Mouse (Mus musculus) embryonic facial prominence, embryonic 15.5 days (tissue): Measurements from ENCODE around the gene Anln. TPM values are rescaled to one million over a fixed set of nuclear protein-coding genes. Genes with fewer than 3 reads are reported as not detected.

Experiments used
- ATAC-seq: fragments of 200-750 bp; cut with Nextera tagmentation; 2 replicates; pipeline ENCODE4 v1.8.0; 2017; ENCODE audit warnings: low read depth, moderate TSS enrichment; ENCODE audit not compliant: insufficient number of reproducible peaks, low FRiP score, low TSS enrichment
- H3K27ac ChIP-seq: fragments of 300-500 bp; sonication (generic); replicated peaks from 2 replicates; pipeline ENCODE4 v1.5.1; 2015; ENCODE audit warnings: mild to moderate bottlenecking, inconsistent platforms
- H3K27me3 ChIP-seq: fragments of 300-500 bp; sonication (generic); 2 replicates; pipeline ENCODE4 v1.6.1; 2015; ENCODE audit warnings: inconsistent platforms
- H3K36me3 ChIP-seq: fragments of 300-500 bp; sonication (generic); 2 replicates; pipeline ENCODE4 v1.6.1; 2015; ENCODE audit warnings: mild to moderate bottlenecking, inconsistent platforms
- H3K4me1 ChIP-seq: fragments of 300-500 bp; sonication (generic); 2 replicates; pipeline ENCODE4 v1.6.1; 2015; ENCODE audit warnings: inconsistent platforms
- H3K4me2 ChIP-seq: fragments of 300-500 bp; sonication (generic); replicated peaks from 2 replicates; pipeline ENCODE4 v1.6.1; 2015; ENCODE audit warnings: mild to moderate bottlenecking, inconsistent platforms
- H3K4me3 ChIP-seq: fragments of 300-500 bp; sonication (generic); replicated peaks from 2 replicates; pipeline ENCODE4 v1.5.1; 2015; ENCODE audit warnings: mild to moderate bottlenecking, inconsistent platforms
- H3K9ac ChIP-seq: fragments of 300-500 bp; sonication (generic); 2 replicates; pipeline ENCODE4 v1.6.1; 2015; ENCODE audit warnings: inconsistent platforms
- H3K9me3 ChIP-seq: fragments of 300-500 bp; sonication (generic); replicated peaks from 2 replicates; pipeline ENCODE4 v1.6.1; 2016; ENCODE audit warnings: inconsistent platforms
- WGBS: fragments of 180-500 bp; shearing (Covaris S2); methylation state at CpG from one replicate; pipeline ENCODE4 v1.1.7; 2015; 5-methylcytosine and 5-hydroxymethylcytosine counted together
- polyA plus RNA-seq: library from polyadenylated mRNA; unstranded; fragments of >200 nt; fragmentation: Nextera tagmentation; extraction: Ambion mirVana; gene quantifications from 2 replicates; pipeline ENCODE4 v1.2.1, GENCODE M21; 2015

Gene Anln
- polyA plus RNA-seq: 30.2 and 35.7 TPM in 2 replicates

DNA sequence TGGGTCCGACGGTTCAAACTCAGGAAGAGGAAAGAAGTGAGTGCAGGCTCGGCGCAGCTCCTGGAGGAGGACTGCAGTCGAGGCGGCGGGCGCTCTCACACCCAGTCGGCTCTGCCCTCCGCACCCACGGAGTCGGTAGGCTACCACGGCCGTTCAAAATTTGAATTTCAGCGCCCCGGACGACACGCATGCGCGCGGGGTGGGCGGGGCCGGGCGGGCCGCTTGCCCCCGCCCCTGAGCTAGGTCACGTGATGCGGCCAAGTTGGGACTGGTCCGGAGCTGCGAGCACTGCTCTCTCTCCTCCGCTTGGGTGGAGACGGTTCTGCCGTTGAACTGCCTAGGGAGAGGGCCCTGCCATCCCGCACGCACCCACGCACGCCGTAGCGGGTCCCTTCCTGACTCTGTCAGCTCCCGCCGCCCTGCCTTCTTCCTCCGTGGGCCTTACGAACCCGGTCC, at the start of gene Anln:
Gene Anln (minus strand): TSS at position 168 of the 456 bp plus-strand sequence.
- no peaks in the 10 kb centered on the region for H3K27me3 ChIP-seq
- H3K9ac ChIP-seq: peak within 1 kb of the TSS; percentile 82
- ATAC-seq: peak; percentile 97
- peak within 1 kb of the TSS; percentile 86 for H3K4me3 ChIP-seq
- under 1% methylated on average over 43 of the region's 44 CpGs for WGBS
- peaks cover 19% of the 10 kb centered on the region; the same call in 1 of the 2 replicates for H3K4me1 ChIP-seq
- peak within 1 kb of the TSS; percentile 69 for H3K4me2 ChIP-seq
- H3K27ac ChIP-seq: peak within 1 kb of the TSS; percentile 90
- H3K36me3 ChIP-seq: no peaks in the 10 kb centered on the region
- no peaks in the 10 kb centered on the region for H3K9me3 ChIP-seq

DNA sequence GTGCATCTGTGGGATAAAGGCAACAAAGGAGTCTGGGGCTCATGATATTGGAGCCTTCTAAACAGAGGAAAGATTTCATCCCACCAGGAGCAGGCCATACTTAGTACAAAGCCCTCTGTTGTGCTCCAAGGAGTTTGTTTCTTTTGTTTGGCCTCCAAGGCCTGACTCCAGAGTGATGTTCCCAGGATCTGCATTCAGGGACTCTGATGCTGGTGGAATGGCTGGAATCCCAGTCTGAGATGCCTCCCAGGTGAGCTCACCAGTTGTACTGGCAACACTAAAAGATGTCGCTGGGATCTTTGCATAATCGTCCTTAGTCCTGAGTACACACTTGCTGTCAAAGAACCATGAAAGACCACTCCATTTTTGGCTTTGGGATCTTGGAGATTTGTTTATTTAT, 45.1 kb upstream of the Anln start:
- Histone ChIP-seq H3K4me3 (no peak overlapping the region), H3K9ac (no peak overlapping the region), H3K4me1 (peaks cover 10% of the 10 kb centered on the region), H3K27me3 (no peaks in the 10 kb centered on the region), H3K4me2 (no peak overlapping the region), H3K9me3 (no peaks in the 10 kb centered on the region), H3K36me3 (peaks cover 5% of the 10 kb centered on the region; the same call in 1 of the 2 replicates), H3K27ac (no peak overlapping the region)
- ATAC-seq: no peak
- 91% methylated on average over 2 of the region's 2 CpGs for WGBS

DNA sequence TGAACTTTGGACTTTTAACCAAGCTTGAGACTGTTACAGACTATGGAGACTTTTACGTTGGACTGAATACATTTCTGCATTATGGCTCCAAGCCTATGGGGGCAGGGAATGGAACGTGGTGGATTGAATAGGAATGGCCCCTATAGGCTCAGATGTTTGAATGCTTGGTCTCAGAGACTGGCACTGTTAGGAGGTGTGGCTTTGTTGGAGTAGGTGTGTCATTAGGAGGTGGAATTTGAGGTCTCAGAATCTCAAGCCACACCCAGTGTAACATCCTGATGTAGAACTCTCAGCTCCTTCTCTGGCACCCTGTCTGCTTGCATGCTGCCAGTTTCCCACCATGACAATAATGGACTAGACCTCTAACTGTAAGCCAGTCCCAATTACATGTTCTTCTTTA, 44.2 kb upstream of the Anln start:
- no peak for ATAC-seq
- no peak overlapping the region for H3K9ac ChIP-seq
- H3K4me2 ChIP-seq: no peak overlapping the region
- peaks cover 18% of the 10 kb centered on the region for H3K4me1 ChIP-seq
- no peak overlapping the region for H3K27ac ChIP-seq
- H3K9me3 ChIP-seq: no peaks in the 10 kb centered on the region
- no peak overlapping the region for H3K4me3 ChIP-seq
- 85% methylated on average over 2 of the region's 2 CpGs for WGBS
- H3K36me3 ChIP-seq: peaks cover 5% of the 10 kb centered on the region; the same call in 1 of the 2 replicates
- no peaks in the 10 kb centered on the region for H3K27me3 ChIP-seq

DNA sequence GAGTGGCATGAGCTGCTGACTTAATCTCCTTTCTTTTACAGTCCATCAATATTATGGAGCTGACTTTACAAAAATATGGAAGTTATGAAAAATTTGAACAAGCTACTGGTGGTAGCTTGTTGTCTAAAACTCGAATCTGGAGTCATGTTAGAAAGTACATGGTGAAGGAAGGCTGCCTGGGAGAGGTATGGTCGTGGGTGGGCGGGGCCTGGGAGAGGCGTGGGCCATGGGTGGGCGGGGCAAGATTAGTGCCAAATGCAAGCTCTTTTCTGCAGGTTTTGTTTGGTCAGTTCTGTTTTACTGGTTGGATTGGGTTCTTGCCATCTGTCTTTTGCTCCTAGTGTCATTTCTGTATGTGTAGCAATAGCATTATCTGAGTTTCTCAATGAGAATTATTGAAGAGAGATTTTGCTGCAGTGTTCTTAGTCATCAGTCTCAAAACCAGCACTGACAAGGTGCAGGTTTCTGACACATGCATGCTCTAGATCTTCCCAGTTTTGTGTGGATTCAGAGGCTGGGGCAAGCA, 41.4 kb upstream of the Anln start:
- Histone ChIP-seq H3K4me2 (peak overlapping the region; percentile 34; the same call in 1 of the 2 replicates), H3K27ac (no peak overlapping the region)
- 17% methylated on average over 5 of the region's 5 CpGs for WGBS

DNA sequence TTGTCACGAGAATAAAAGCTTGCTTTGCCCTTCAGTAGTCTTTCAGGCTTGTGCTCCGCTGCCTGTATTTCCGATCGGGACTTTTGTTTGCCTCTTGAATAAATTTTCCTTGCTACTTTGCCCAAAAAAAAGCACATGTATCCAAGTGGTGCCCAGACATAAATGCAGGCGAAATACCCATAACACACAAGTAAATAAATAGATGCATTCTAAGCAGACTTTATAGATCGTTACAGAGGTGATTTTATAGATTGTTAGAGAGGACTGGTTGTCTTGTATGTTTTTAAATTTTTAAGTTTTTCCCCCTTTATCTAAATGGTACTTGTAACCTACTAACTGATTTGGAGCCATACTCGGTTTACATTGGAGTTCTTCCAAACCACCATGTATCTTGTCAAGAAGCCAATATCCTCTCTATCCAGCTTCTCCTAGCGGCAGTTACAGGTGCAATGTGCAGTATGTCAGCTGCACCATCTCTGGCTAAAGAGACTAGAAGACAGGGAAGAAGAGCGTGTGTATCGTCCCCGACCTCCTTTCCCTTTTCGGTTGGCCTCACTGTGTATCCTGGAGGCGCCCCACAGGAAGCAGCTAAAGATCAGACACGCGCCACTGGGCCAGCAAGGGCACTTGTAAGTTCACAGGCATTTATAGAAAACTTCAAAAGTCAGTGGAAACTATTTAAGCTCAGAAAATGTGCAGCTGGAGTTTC, 40.7 kb upstream of the Anln start:
- 29% methylated on average over 15 of the region's 15 CpGs for WGBS
- ATAC-seq: no peak

More for the DNA sequence above, 41.4 kb upstream of the Anln start:
- Histone ChIP-seq H3K9me3 (no peaks in the 10 kb centered on the region), H3K4me1 (peaks cover 18% of the 10 kb centered on the region), H3K4me3 (no peak overlapping the region), H3K27me3 (no peaks in the 10 kb centered on the region), H3K36me3 (peaks cover 5% of the 10 kb centered on the region; the same call in 1 of the 2 replicates), H3K9ac (no peak overlapping the region)
- ATAC-seq: no peak

DNA sequence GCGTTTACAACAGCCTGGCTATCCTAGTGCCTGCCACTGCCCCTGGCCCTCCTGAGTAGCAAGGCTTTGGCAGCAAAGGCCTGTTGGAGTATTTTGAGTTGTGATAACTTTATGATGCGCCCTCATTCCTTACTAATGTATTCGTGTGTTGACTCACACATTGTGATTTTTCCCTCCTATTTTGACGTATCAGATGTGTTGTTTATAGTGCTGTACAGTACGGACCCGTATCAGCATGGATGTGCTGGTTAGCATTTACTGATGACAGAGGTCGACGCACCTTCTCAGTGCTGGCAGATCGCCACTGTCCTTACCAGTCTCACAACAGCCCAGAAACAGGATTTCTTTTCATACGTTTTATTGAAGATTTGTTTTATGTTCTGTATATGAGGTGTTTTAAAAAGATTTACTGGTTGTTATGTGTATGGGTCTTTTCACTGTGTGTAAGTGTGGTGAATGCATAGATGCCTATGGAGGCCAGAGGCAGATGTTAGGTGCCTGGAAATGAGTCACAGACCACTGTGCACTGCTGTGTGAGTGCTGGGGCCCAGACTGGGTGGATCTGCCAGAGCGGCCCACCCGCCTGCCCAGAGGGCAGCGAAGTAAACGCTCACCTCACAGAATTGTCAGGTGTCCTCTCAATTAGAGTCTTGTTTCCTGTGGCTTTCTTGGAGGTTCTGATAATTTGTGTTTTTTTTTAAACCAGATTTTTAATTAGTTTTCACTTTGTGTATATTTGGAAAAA, 39.9 kb upstream of the Anln start:
- no peaks in the 10 kb centered on the region for H3K9me3 ChIP-seq
- no peak for ATAC-seq
- no peak overlapping the region for H3K9ac ChIP-seq
- 71% methylated on average over 14 of the region's 14 CpGs for WGBS
- no peak overlapping the region for H3K4me3 ChIP-seq
- no peak overlapping the region for H3K27ac ChIP-seq
- no peaks in the 10 kb centered on the region for H3K27me3 ChIP-seq
- peaks cover 18% of the 10 kb centered on the region for H3K4me1 ChIP-seq
- no peaks in the 10 kb centered on the region for H3K36me3 ChIP-seq
- no peak overlapping the region for H3K4me2 ChIP-seq

More for the DNA sequence above, 40.7 kb upstream of the Anln start:
- Histone ChIP-seq H3K4me3 (no peak overlapping the region), H3K9me3 (no peaks in the 10 kb centered on the region), H3K36me3 (no peaks in the 10 kb centered on the region), H3K27me3 (no peaks in the 10 kb centered on the region), H3K9ac (no peak overlapping the region), H3K4me2 (peak overlapping the region; percentile 34), H3K27ac (no peak overlapping the region), H3K4me1 (peaks cover 18% of the 10 kb centered on the region)

DNA sequence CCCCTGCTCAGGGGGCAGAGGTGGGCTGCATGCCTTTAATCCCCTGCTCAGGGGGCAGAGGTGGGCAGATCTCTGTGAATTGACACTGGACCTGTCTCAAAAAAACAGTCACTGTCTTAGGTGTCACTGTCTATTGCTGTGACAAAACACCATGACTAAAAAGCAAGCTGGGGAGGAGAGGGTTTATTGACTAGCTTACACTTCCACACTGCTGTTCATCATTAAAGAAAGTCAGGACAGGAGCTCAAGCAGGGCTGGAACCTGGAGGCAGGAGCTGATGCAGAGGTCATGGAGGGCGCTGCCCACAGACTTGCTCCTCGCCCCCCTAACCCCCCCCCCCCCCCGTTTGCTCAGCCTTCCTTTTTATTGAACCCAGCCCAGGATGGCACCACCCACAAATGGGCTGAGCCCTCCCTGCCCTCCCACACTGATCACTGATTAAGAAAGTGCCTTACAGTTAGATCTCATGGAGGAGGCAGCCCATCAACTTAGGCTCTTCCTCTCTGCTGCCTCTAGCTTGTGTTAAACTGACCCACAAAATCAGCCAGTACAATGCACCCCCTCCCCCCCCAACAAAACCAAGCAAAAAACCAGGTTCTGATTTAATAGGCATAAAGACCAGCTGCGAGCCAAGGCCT, 39.2 kb upstream of the Anln start:
- Histone ChIP-seq H3K36me3 (no peaks in the 10 kb centered on the region), H3K9ac (no peak overlapping the region), H3K4me1 (peaks cover 18% of the 10 kb centered on the region), H3K27me3 (no peaks in the 10 kb centered on the region), H3K4me2 (no peak overlapping the region), H3K27ac (no peak overlapping the region), H3K9me3 (no peaks in the 10 kb centered on the region), H3K4me3 (no peak overlapping the region)
- no peak for ATAC-seq
- 41% methylated on average over 4 of the region's 4 CpGs for WGBS

DNA sequence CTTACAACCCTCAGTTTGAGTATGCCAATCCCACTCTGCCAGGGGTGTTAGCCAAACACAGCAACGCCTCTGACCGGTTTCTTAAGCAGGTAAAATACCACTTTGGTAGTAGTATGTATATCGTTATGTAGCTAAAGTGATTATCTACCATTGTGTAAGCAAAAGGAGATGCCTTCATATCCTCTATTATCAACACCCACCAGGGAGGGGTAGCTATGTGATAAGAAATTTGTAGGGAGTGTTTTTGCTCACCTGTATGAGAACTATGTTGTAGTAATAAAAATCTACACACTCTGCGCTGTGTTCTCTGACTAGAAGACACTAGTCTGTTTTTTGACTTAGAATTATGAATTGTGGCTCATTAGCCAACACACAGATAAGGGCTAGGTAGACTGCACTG, 35.7 kb upstream of the Anln start:
- no peaks in the 10 kb centered on the region for H3K36me3 ChIP-seq
- no peak overlapping the region for H3K4me2 ChIP-seq
- no peak for ATAC-seq
- H3K9ac ChIP-seq: no peak overlapping the region
- H3K4me3 ChIP-seq: no peak overlapping the region
- H3K4me1 ChIP-seq: peaks cover 8% of the 10 kb centered on the region; the same call in 1 of the 2 replicates
- no peaks in the 10 kb centered on the region for H3K27me3 ChIP-seq
- H3K9me3 ChIP-seq: no peaks in the 10 kb centered on the region
- 90% methylated on average over 4 of the region's 4 CpGs for WGBS
- no peak overlapping the region for H3K27ac ChIP-seq

DNA sequence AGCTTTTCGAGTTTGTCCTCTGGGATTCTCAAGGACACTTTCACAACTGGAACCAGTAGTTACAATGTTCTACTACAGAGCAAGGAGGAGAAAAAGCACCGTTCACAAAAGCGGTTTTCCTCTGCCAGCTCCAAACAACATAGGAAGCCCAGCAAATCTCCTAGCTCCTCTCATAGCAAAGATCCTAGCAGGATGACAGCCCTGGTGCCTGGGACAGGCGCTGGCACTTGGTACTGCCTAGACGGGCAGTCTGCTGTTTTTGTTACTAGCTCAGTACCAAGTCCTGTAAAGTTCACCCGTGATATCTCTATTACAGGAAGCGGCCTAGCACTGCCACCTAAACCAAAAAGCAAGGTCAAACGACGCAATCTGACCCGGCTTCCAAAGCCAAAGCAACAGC, 35.2 kb upstream of the Anln start:
- H3K27me3 ChIP-seq: no peaks in the 10 kb centered on the region
- no peak overlapping the region for H3K4me2 ChIP-seq
- H3K36me3 ChIP-seq: no peaks in the 10 kb centered on the region
- WGBS: 71% methylated on average over 10 of the region's 10 CpGs
- H3K27ac ChIP-seq: no peak overlapping the region
- no peak overlapping the region for H3K9ac ChIP-seq
- ATAC-seq: no peak
- no peak overlapping the region for H3K4me3 ChIP-seq
- H3K4me1 ChIP-seq: 0 out of 2 replicates have a peak, but pooled peaks cover 8% of the 10 kb centered on the region
- H3K9me3 ChIP-seq: no peaks in the 10 kb centered on the region

DNA sequence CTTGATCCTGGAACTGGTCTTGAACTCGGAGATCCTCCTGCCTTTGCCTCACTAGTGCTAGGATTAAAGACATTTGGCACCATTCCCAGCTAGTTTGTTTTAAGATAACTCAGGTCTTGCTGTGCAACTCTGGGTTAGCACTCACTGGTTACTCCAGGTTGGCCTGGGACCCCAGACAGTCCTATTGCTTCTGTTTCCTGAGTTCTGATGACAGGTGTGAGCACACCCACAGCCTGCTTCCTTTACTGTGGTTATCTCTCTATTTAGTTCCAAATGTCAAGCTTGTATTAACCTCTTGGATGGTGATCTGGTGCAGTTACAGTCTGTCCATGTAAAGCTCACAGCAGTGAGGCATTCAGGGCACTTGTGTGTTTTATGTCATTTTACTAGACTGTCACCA, 34.5 kb upstream of the Anln start:
- Histone ChIP-seq H3K9ac (no peak overlapping the region), H3K36me3 (no peaks in the 10 kb centered on the region), H3K9me3 (no peaks in the 10 kb centered on the region), H3K4me2 (no peak overlapping the region), H3K4me1 (0 out of 2 replicates have a peak, but pooled peaks cover 2% of the 10 kb centered on the region), H3K27ac (no peak overlapping the region), H3K27me3 (no peaks in the 10 kb centered on the region), H3K4me3 (no peak overlapping the region)
- no peak for ATAC-seq
- 67% methylated on average over 1 of the region's 1 CpGs for WGBS

DNA sequence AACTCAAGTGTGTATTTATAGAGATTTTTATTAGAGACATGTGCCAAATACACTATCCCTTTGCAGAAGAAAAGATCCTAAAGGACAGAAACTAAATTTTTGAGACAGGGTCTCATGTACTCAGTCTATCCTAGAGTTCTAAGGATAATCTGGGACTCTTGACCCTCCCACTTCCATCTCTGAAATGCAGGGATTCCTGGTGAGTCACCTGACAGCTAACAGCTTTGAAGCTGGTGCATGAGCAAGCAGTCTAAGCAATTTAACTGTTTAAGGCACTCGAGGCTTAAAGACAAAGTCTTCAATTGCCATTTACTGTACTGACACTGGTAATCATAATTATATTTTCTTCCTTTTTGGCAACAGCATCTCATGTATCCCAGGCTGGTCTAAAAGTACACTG, 33.6 kb upstream of the Anln start:
- Histone ChIP-seq H3K27ac (no peak overlapping the region), H3K27me3 (no peaks in the 10 kb centered on the region), H3K9me3 (no peaks in the 10 kb centered on the region), H3K4me3 (no peak overlapping the region), H3K36me3 (no peaks in the 10 kb centered on the region), H3K4me1 (no peaks in the 10 kb centered on the region), H3K4me2 (no peak overlapping the region), H3K9ac (no peak overlapping the region)
- ATAC-seq: no peak
- WGBS: 47% methylated on average over 1 of the region's 1 CpGs
